Comparison of ENCODE assay signal across 11 mouse cellular contexts in the genomic region with DNA sequence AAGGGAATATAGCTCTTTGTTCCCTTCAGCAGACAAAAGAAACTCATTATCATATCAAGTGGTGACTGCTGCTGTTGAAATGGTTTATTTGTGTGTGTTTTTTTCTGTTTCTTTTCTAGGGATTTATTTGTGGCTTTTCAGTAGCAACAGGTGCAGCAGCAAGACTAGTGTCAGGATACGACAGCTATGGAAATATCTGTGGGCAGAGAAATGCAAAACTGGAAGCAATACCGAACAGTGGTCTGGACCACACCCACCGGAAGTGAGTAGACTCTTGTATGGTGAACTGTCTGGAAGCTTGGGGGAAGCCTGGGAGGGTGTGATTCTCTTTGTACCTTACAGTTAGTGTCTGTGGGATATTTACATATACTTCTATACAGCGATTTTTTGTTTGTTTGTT. TPM values are rescaled to one million over a fixed set of nuclear protein-coding genes. Genes with fewer than 3 reads are reported as not detected.
DNase-seq lines count a peak whose midpoint lies in the region; ATAC-seq lines count a peak whose summit lies in the region.
"Had no signal": no experiment of that assay in that cellular context is flagged by ENCODE, and none has a peak within 500 bp of the region (broad histone marks: within the 10 kb centered on the region; RNA-seq: fewer than 3 reads in every experiment).

No protein-coding gene starts in this region.

- H3K9ac ChIP-seq in forebrain, embryonic 12.5 days: no peak overlapping the region
- H3K9ac ChIP-seq: hindbrain, embryonic 13.5 days; limb, embryonic 13.5 days had no signal

- no peak overlapping the region for H3K27ac ChIP-seq in forebrain, embryonic 12.5 days
- no peak overlapping the region for H3K27ac ChIP-seq in forebrain, embryonic 10.5 days
- H3K27ac ChIP-seq: hindbrain, embryonic 13.5 days; limb, embryonic 13.5 days had no signal

- no peak overlapping the region for H3K4me3 ChIP-seq in forebrain, embryonic 12.5 days (replicated peaks)
- H3K4me3 ChIP-seq in forebrain, embryonic 10.5 days: no peak overlapping the region
- H3K4me3 ChIP-seq: hindbrain, embryonic 13.5 days; limb, embryonic 13.5 days had no signal

- H3K4me2 ChIP-seq in forebrain, embryonic 12.5 days: 0 out of 2 replicates have a peak overlapping the region, but pooled peaks have one; percentile 10
- H3K4me2 ChIP-seq: hindbrain, embryonic 13.5 days; limb, embryonic 13.5 days had no signal

- ATAC-seq in forebrain, embryonic 12.5 days (ENCODE audit: low FRiP score): no peak
- peak; percentile 84 to 95 for ATAC-seq in hematopoietic stem cell, adult 5-6 weeks (replicated peaks in 1 of 2; ENCODE audit: insufficient read depth in 1 of 2, low FRiP score in 2 of 2, low TSS enrichment in 1 of 2, low read depth in 1 of 2, poor library complexity in 2 of 2, severe bottlenecking in 2 of 2)

- no peak for DNase-seq in forebrain, embryonic 10.5 days (ENCODE audit: extremely low spot score, low spot score)
- peak; percentile 69 to 73 for DNase-seq in spleen, postnatal 36 days (ENCODE audit: low spot score in 2 of 2)
- no peak for DNase-seq in spleen, adult 18-20 months
- peak; percentile 74 for DNase-seq in splenic B cell, adult 2 months (ENCODE audit: low read depth, low spot score)
- DNase-seq in adrenal gland, postnatal 4 days (ENCODE audit: low spot score in 2 of 2): no peak
- DNase-seq in adrenal gland, postnatal 10 days: no peak
- DNase-seq: kidney, postnatal 4 days had no signal

- 43% methylated on average over 4 of the region's 4 CpGs for WGBS in forebrain, embryonic 12.5 days
- 72% methylated on average over 4 of the region's 4 CpGs for WGBS in forebrain, embryonic 10.5 days

- no peaks in the 10 kb centered on the region for H3K9me3 ChIP-seq in forebrain, embryonic 12.5 days
- no peaks in the 10 kb centered on the region for H3K9me3 ChIP-seq in forebrain, embryonic 10.5 days
- H3K9me3 ChIP-seq: hindbrain, embryonic 13.5 days; limb, embryonic 13.5 days had no signal

- peaks cover 23% of the 10 kb centered on the region for H3K4me1 ChIP-seq in forebrain, embryonic 12.5 days
- H3K4me1 ChIP-seq in forebrain, embryonic 10.5 days: peaks cover 20% of the 10 kb centered on the region

- peaks cover 6% of the 10 kb centered on the region for H3K27me3 ChIP-seq in forebrain, embryonic 12.5 days
- 0 out of 2 replicates have a peak, but pooled peaks cover 4% of the 10 kb centered on the region for H3K27me3 ChIP-seq in forebrain, embryonic 10.5 days (ENCODE audit: poor library complexity, severe bottlenecking)
- no peaks in the 10 kb centered on the region for H3K27me3 ChIP-seq in splenic B cell, adult 2 months (ENCODE audit: control insufficient read depth, insufficient read depth, low read length, poor library complexity, severe bottlenecking)
- H3K27me3 ChIP-seq: hindbrain, embryonic 13.5 days; limb, embryonic 13.5 days had no signal

- H3K36me3 ChIP-seq in forebrain, embryonic 12.5 days (replicated peaks): no peaks in the 10 kb centered on the region
- H3K36me3 ChIP-seq in forebrain, embryonic 10.5 days (replicated peaks): no peaks in the 10 kb centered on the region
- 0 out of 2 replicates have a peak, but pooled peaks cover 3% of the 10 kb centered on the region for H3K36me3 ChIP-seq in splenic B cell, adult 2 months (ENCODE audit: control insufficient read depth, insufficient read depth, low read length, poor library complexity, severe bottlenecking)
- H3K36me3 ChIP-seq: hindbrain, embryonic 13.5 days; limb, embryonic 13.5 days had no signal

RNA-seq across cellular contexts. Expression of a gene that starts 51.1 kb away (rescaled TPM):
- polyA plus RNA-seq in forebrain, embryonic 12.5 days (2016; fragmentation: Nextera tagmentation; extraction: Ambion mirVana): 18.0 and 19.1 TPM in 2 replicates
- polyA plus RNA-seq in forebrain, embryonic 10.5 days (2016; fragmentation: Nextera tagmentation; extraction: Ambion mirVana): 9.9 and 10.4 TPM in 2 replicates
- total RNA-seq in hematopoietic stem cell, adult 5-6 weeks (2017): 10.5 and 11.2 TPM in 2 replicates
- total RNA-seq in adrenal gland, postnatal 4 days (2021): 10 to 100 TPM; 95.4 to 95.8 TPM
- 10 to 100 TPM; 69.5 to 75.8 TPM for total RNA-seq in adrenal gland, postnatal 10 days (2021)

Comparison
In these comparisons a context has a peak if more than half of its experiments do, and no peak if none do; other contexts are left out.
1. DNase-seq: peak in spleen, postnatal 36 days (2 of 2) and splenic B cell, adult 2 months (single experiment); none in forebrain, embryonic 10.5 days (single experiment), spleen, adult 18-20 months (0 of 2), adrenal gland, postnatal 4 days (0 of 2) and adrenal gland, postnatal 10 days (single experiment).